Mouse (Mus musculus) liver, embryonic 15.5 days (tissue): ENCODE data around the gene Ripk1. TPM values are rescaled to one million over a fixed set of nuclear protein-coding genes. Genes with fewer than 3 reads are reported as not detected.

ENCODE experiments used
- ATAC-seq: fragments of 200-750 bp; cut with Nextera tagmentation; 2 replicates; pipeline ENCODE4 v1.8.0; 2017; ENCODE audit warnings: moderate number of reproducible peaks, mild to moderate bottlenecking, moderate library complexity; ENCODE audit not compliant: insufficient read depth
- H3K27ac ChIP-seq: fragments of 300-500 bp; sonication (generic); replicated peaks from 2 replicates; pipeline ENCODE4 v1.5.1; 2015; ENCODE audit warnings: mild to moderate bottlenecking, inconsistent platforms
- H3K27me3 ChIP-seq: fragments of 300-500 bp; sonication (generic); 2 replicates; pipeline ENCODE4 v1.6.1; 2015; ENCODE audit warnings: mild to moderate bottlenecking, inconsistent platforms
- H3K36me3 ChIP-seq: fragments of 300-500 bp; sonication (generic); replicated peaks from 2 replicates; pipeline ENCODE4 v1.6.1; 2015; ENCODE audit warnings: moderate library complexity, mild to moderate bottlenecking, inconsistent platforms
- H3K4me1 ChIP-seq: fragments of 300-500 bp; sonication (generic); replicated peaks from 2 replicates; pipeline ENCODE4 v1.6.1; 2015; ENCODE audit warnings: inconsistent platforms
- H3K4me2 ChIP-seq: fragments of 300-500 bp; sonication (generic); 2 replicates; pipeline ENCODE4 v1.6.1; 2015; ENCODE audit warnings: moderate library complexity, mild to moderate bottlenecking, inconsistent platforms
- H3K4me3 ChIP-seq: fragments of 300-500 bp; sonication (generic); replicated peaks from 2 replicates; pipeline ENCODE4 v1.5.1; 2015; ENCODE audit warnings: mild to moderate bottlenecking, inconsistent platforms
- H3K9ac ChIP-seq: fragments of 300-500 bp; sonication (generic); 2 replicates; pipeline ENCODE4 v1.6.1; 2015; ENCODE audit warnings: moderate library complexity, mild to moderate bottlenecking, inconsistent platforms
- H3K9me3 ChIP-seq: fragments of 300-500 bp; sonication (generic); replicated peaks from 2 replicates; pipeline ENCODE4 v1.6.1; 2016; ENCODE audit warnings: inconsistent platforms
- WGBS: fragments of 180-500 bp; shearing (Covaris S2); methylation state at CpG from one replicate; pipeline ENCODE4 v1.1.7; 2015; ENCODE audit warnings: mixed read lengths; ENCODE audit not compliant: insufficient replicate concordance; 5-methylcytosine and 5-hydroxymethylcytosine counted together
- polyA plus RNA-seq: library from polyadenylated mRNA; unstranded; fragments of >200 nt; fragmentation: Nextera tagmentation; extraction: Ambion mirVana; gene quantifications from 2 replicates; pipeline ENCODE4 v1.2.1, GENCODE M21; 2015

The Ripk1 gene
- polyA plus RNA-seq = 11.6 and 12.5 TPM in 2 replicates

- Histone ChIP-seq H3K4me3 (peak within 1 kb of the TSS; percentile 85), H3K27me3 (no peaks in the 10 kb centered on the region), H3K27ac (peak within 1 kb of the TSS; percentile 88), H3K9ac (peak within 1 kb of the TSS; percentile 81), H3K36me3 (no peaks in the 10 kb centered on the region), H3K4me2 (peak within 1 kb of the TSS; percentile 82), H3K4me1 (peaks cover 25% of the 10 kb centered on the region), H3K9me3 (no peaks in the 10 kb centered on the region)
- WGBS = under 1% methylated on average over 92 of the region's 92 CpGs
- ATAC-seq = peak; percentile 99
Measured at GRCm38 (mm10) chr13:34002058-34003006, at the start of gene Ripk1, which contains the start of gene Serpinb6a. Gene Ripk1 (plus strand): TSS chr13:34002363. Gene Serpinb6a (minus strand): TSS chr13:34002794.

DNA sequence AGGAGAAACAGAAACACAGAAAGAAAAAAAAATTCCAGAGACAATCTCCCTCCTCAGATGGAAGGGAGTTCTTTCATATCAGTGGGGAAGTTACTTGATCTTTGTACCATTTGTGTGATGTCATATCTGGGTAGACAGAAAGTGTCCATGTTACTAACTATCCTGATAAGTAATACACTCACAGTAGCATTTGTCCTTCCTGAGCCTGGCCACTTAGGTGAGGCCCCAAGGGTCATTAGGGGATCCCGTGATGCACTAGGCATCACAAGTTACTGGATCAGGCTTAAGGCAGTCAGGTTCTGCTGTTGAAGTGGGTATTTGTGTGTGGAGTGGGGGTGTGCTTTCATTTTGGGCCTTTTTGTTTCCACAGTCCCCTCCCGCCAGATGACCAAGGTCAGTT is 49.2 kb upstream of the Ripk1 start:
- no peaks in the 10 kb centered on the region for H3K27me3 ChIP-seq
- ATAC-seq = no peak
- no peaks in the 10 kb centered on the region for H3K36me3 ChIP-seq
- H3K4me2 ChIP-seq = no peak overlapping the region
- WGBS = 55% methylated on average over 2 of the region's 2 CpGs
- H3K4me3 ChIP-seq = no peak overlapping the region
- no peak overlapping the region for H3K27ac ChIP-seq
- no peaks in the 10 kb centered on the region for H3K4me1 ChIP-seq
- no peaks in the 10 kb centered on the region for H3K9me3 ChIP-seq
- no peak overlapping the region for H3K9ac ChIP-seq

- H3K9ac ChIP-seq = no peak overlapping the region
- no peaks in the 10 kb centered on the region for H3K9me3 ChIP-seq
- H3K27me3 ChIP-seq = no peaks in the 10 kb centered on the region
- H3K36me3 ChIP-seq = no peaks in the 10 kb centered on the region
- no peaks in the 10 kb centered on the region for H3K4me1 ChIP-seq
- 34% methylated on average over 6 of the region's 6 CpGs for WGBS
- no peak overlapping the region for H3K4me2 ChIP-seq
- H3K4me3 ChIP-seq = no peak overlapping the region
- no peak for ATAC-seq
- no peak overlapping the region for H3K27ac ChIP-seq
Measured at GRCm38 (mm10) chr13:33956571-33957421, 45.4 kb upstream of the Ripk1 start.

DNA sequence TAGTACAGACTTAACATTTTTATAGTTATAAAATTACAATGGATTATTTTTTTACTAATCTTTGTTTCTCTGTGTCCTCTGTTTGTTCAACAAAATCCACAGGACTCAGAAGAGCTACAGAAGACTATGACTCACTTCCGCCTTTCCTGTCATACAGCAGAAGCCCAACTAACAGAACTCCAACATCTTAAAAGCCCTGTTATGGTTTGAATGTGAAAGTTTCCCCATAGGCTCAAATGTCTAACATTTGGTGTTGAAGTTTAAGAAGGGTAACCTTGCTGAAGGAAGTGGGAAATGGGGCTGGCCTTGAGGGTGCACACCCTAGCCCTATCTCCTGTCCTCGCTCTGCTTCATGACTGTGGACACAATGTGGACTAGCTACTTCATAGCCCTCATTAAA is 42.4 kb upstream of the Ripk1 start:
- no peak for ATAC-seq
- no peaks in the 10 kb centered on the region for H3K36me3 ChIP-seq
- no peak overlapping the region for H3K27ac ChIP-seq
- peaks cover 5% of the 10 kb centered on the region for H3K4me1 ChIP-seq
- H3K9me3 ChIP-seq = no peaks in the 10 kb centered on the region
- H3K9ac ChIP-seq = no peak overlapping the region
- H3K4me3 ChIP-seq = no peak overlapping the region
- no peak overlapping the region for H3K4me2 ChIP-seq
- 71% methylated on average over 2 of the region's 2 CpGs for WGBS
- H3K27me3 ChIP-seq = no peaks in the 10 kb centered on the region

DNA sequence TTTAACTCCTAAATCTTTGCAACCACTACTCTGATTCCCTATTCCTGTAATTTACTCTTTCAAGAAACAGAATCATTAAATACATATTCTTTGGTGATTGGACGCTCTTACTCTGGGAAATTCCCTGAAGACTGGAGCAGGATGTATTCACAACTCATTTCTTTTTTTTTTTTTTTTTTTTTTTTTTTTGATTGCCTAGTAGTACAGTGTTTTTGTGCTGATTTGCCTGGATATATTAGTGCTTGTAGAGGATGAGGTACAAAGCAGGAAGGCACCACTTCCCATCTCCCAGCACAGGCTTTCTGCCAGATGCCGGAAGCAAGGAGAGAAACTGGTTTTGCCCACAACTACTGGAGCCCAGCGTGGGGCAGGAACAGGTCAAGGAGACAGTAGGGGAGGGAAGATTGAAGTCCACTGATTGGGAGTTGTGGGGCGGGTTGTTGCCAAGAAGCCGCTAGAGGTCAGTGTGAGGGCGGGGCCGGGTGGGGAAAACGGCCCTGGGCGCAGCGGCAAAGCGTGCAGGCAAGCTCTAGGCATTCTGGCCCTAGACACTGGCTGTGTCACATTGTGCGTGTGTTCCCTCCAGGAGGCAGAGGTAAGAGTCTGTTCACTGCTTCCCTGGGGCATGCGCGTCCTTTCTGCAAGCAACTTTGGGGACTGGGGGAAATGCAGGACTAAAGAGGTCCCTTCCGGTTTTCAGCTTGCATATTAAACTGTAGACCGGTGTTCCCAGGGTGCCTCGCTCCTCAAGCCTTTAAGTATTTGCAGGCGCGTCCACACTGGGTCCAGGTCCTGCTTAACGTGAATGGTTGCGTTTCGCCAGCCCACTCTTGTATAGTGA is 37.7 kb upstream of the Ripk1 start, which contains the start of gene Nqo2:
TSS of gene Nqo2 (plus strand) at position 482 of the 841 bp plus-strand sequence.
- peak within 1 kb of the TSS; percentile 56 for H3K9ac ChIP-seq
- peak; percentile 77 for ATAC-seq
- H3K4me2 ChIP-seq = peak within 1 kb of the TSS; percentile 81
- peaks cover 30% of the 10 kb centered on the region for H3K4me1 ChIP-seq
- H3K27ac ChIP-seq = peak within 1 kb of the TSS; percentile 83
- H3K27me3 ChIP-seq = no peaks in the 10 kb centered on the region
- H3K36me3 ChIP-seq = 0 out of 2 replicates have a peak, but pooled peaks cover 4% of the 10 kb centered on the region
- peak within 1 kb of the TSS; percentile 69 for H3K4me3 ChIP-seq
- WGBS = 2% methylated on average over 22 of the region's 22 CpGs
- H3K9me3 ChIP-seq = no peaks in the 10 kb centered on the region

DNA sequence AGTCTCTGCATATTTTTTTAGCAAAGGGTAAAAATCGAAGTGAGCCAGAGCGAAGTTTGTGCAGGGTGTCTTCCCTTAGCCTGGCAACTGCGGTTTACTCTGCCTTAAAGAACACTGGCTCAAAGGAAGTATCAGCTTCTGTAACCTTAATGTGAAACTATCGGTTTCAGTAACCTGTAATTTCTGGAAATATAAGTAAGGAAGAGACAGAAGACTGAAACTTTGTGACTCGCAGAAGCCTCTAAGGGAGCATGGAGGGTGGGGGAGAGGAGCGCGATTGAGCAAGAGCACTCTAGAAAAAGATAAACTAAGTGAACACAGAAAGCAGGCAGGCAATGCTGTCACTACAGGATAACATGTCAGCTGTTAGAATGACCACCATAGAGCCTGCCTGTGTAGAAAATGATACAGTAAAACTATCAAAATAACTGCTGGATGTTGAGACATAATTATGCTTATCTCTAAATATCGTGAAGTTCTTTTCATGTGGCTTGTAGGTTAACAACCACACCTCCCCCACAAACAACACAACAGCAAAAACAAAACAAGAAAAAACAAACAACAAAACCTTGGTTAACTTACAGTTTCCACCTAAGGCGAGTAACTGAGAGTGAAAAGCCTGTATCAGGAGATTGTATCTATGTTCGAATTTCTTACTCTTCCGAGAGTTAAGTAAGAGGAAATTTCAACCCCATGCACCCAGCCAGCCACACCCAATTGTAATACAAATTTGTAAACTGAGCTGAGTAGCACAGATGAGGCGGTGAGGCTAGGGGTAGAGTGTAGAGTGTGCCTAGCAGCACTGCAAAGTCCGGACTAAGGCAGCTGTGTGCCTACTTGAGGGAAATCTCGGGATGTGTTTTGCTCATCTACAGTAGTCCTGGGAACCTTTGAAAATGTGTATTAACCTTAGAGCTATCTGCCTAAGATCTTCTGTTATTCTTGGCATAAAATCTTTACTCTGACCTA is 36.8 kb upstream of the Ripk1 start:
- Histone ChIP-seq H3K36me3 (0 out of 2 replicates have a peak, but pooled peaks cover 4% of the 10 kb centered on the region), H3K4me1 (peaks cover 30% of the 10 kb centered on the region), H3K4me3 (peak overlapping the region; percentile 69), H3K9me3 (no peaks in the 10 kb centered on the region), H3K27ac (peak overlapping the region; percentile 83), H3K27me3 (no peaks in the 10 kb centered on the region), H3K9ac (peak overlapping the region; percentile 56), H3K4me2 (peak overlapping the region; percentile 81)
- 5% methylated on average over 14 of the region's 14 CpGs for WGBS
- ATAC-seq = peak; percentile 77

DNA sequence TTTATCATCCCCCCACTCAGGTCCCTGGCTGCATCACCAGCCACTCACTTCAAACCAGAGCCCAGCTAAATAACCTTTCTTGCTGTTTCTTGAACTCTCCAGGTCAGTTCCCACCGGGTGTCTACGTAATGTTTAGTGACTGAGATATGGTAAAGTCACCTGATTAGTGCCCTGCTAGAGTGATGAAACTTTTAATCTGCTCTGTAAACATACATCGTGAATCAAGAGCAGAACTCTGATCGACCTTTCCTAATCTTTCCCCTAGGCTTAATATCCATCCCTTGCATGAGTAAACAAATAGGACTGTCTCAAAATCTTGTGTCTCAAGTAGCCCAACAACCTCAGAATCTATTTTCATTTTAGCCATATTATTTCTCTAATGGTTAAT is 36.1 kb upstream of the Ripk1 start:
- ATAC-seq = no peak
- 0 out of 2 replicates have a peak, but pooled peaks cover 4% of the 10 kb centered on the region for H3K36me3 ChIP-seq
- peaks cover 30% of the 10 kb centered on the region for H3K4me1 ChIP-seq
- no peaks in the 10 kb centered on the region for H3K9me3 ChIP-seq
- H3K9ac ChIP-seq = peak overlapping the region; percentile 15; the same call in 1 of the 2 replicates
- H3K4me3 ChIP-seq = peak overlapping the region; percentile 69
- 42% methylated on average over 4 of the region's 4 CpGs for WGBS
- H3K27ac ChIP-seq = peak overlapping the region; percentile 83
- H3K27me3 ChIP-seq = no peaks in the 10 kb centered on the region
- peak overlapping the region; percentile 81 for H3K4me2 ChIP-seq

GRCm38 (mm10) chr13:33966574-33966973 is 35.6 kb upstream of the Ripk1 start:
- Histone ChIP-seq H3K4me3 (no peak overlapping the region), H3K4me1 (peaks cover 30% of the 10 kb centered on the region), H3K27me3 (no peaks in the 10 kb centered on the region), H3K9ac (no peak overlapping the region), H3K9me3 (no peaks in the 10 kb centered on the region), H3K27ac (no peak overlapping the region), H3K4me2 (no peak overlapping the region), H3K36me3 (0 out of 2 replicates have a peak, but pooled peaks cover 4% of the 10 kb centered on the region)
- no peak for ATAC-seq

DNA sequence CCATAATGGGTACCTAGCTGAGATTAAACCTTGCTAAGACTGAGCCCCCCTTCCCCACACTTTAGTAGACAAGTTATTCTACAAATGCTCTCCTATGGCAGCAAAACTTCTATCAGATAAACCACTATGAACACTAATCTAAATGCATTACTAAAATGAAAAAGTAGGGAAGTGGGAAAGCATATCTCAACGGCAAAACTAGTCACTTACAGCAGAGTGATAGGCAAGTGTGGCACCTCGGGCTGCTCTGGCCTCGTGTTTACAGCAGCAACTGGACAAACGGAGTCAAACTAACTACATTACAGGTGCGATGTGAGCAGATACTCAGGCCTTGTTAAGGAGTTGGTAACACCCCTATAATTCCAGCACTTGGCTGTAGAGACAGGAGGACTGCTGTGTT is 12.5 kb upstream of the Ripk1 start:
- no peak overlapping the region for H3K9ac ChIP-seq
- H3K36me3 ChIP-seq = peaks cover 12% of the 10 kb centered on the region; the same call in 1 of the 2 replicates
- H3K27ac ChIP-seq = no peak overlapping the region
- ATAC-seq = no peak
- H3K27me3 ChIP-seq = no peaks in the 10 kb centered on the region
- no peak overlapping the region for H3K4me2 ChIP-seq
- 0 out of 2 replicates have a peak, but pooled peaks cover 3% of the 10 kb centered on the region for H3K4me1 ChIP-seq
- no peaks in the 10 kb centered on the region for H3K9me3 ChIP-seq
- WGBS = 61% methylated on average over 5 of the region's 5 CpGs
- H3K4me3 ChIP-seq = no peak overlapping the region
